Comparison of ENCODE assay signal across 31 mouse cellular contexts in the genomic region with DNA sequence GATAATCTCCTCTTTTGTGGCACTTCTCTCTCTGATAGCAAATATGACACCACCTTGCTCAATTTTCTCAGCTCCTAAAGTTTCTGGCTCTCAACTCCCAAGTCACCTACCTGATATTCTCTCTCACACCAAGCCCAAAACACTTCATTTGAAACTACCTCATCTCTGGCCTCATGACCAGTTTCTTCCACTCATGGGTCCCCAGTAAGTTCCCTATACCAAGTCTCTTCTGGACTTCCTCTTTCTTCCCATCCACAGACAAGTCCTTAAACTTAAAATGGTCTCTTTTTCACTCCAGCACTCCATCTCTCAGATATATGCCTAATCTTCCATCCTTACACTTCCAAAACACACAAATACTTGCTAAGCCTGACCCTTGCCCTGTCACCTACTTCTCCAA. TPM values are rescaled to one million over a fixed set of nuclear protein-coding genes. Genes with fewer than 3 reads are reported as not detected.
DNase-seq lines count a peak whose midpoint lies in the region; ATAC-seq and TF ChIP-seq lines count a peak whose summit lies in the region.
"Had no signal": no experiment of that assay in that cellular context is flagged by ENCODE, and none has a peak within 500 bp of the region (broad histone marks: within the 10 kb centered on the region; RNA-seq: fewer than 3 reads in every experiment).

No protein-coding gene starts in this region.

- H3K9me3 ChIP-seq in CH12.LX (replicated peaks; ENCODE audit: low read length) = no peaks in the 10 kb centered on the region
- H3K9me3 ChIP-seq: embryonic facial prominence, embryonic 10.5 days; embryonic facial prominence, embryonic 13.5 days; forebrain, embryonic 13.5 days; heart, embryonic 10.5 days; heart, embryonic 13.5 days; hindbrain, embryonic 12.5 days; hindbrain, embryonic 15.5 days had no signal

- H3K79me2 ChIP-seq in CH12.LX (replicated peaks; ENCODE audit: control insufficient read depth, extremely low read depth, insufficient read depth, poor library complexity, severe bottlenecking) = no peaks in the 10 kb centered on the region

- no peak overlapping the region for H3K9ac ChIP-seq in CH12.LX (ENCODE audit: insufficient read depth, low read depth)
- H3K9ac ChIP-seq: embryonic facial prominence, embryonic 13.5 days; forebrain, embryonic 13.5 days; heart, embryonic 13.5 days; hindbrain, embryonic 12.5 days; hindbrain, embryonic 15.5 days had no signal

- no peak for TF ChIP-seq CTCF in CH12.LX (conservative IDR thresholded peaks at IDR 0.05 in 1 of 2, IDR thresholded peaks at IDR 0.05 in 1 of 2; ENCODE audit: low read depth in 2 of 2, low read length in 2 of 2)
- TF ChIP-seq CTCF in layer of hippocampus, adult 2 months (conservative IDR thresholded peaks at IDR 0.05) = no peak

- TF ChIP-seq EP300 in CH12.LX (IDR thresholded peaks at IDR 0.05; ENCODE audit: low read length) = peak; percentile 82

- in situ Hi-C loops in CH12.LX (cut with MboI; ENCODE audit: low pct_ligation_motif_present, low pct_unique_long_range_greater_than_20kb, low sequenced_read_pairs) = no loop called here

- dilution Hi-C loops in CH12.LX (cut with MboI; ENCODE audit: extremely low pct_ligation_motif_present, extremely low pct_unique_long_range_greater_than_20kb, low sequenced_read_pairs) = no loop called here

- no peak for TF ChIP-seq POLR2A in CH12.LX (IDR thresholded peaks at IDR 0.05; ENCODE audit: low read depth, low read length)

- DNase-seq in CH12.LX (ENCODE audit: extremely low read depth) = peak; percentile 48
- DNase-seq in layer of hippocampus, adult 2 months (ENCODE audit: low spot score in 2 of 2) = no peak
- DNase-seq in spleen, postnatal 10 days (ENCODE audit: low spot score in 2 of 2) = no peak
- no peak for DNase-seq in adrenal gland, postnatal 25 days
- DNase-seq: adrenal gland, adult 2 months; adrenal gland, postnatal 14 days; cerebellum, adult 18-20 months; cerebellum, adult 9-11 months; cerebellum, postnatal 25 days; embryo, embryonic 11 days; gastrocnemius, adult 2 months; gastrocnemius, postnatal 25 days; heart, adult 2 months; heart, postnatal 14 days; heart, postnatal 4 days had no signal

- peaks cover 0 to 8% of the 10 kb centered on the region in 2 experiments; a peak in 2 of 4 replicates for H3K4me1 ChIP-seq in CH12.LX (ENCODE audit: control insufficient read depth in 1 of 2, insufficient read depth in 2 of 2)
- H3K4me1 ChIP-seq: embryonic facial prominence, embryonic 10.5 days; embryonic facial prominence, embryonic 13.5 days; forebrain, embryonic 13.5 days; heart, embryonic 10.5 days; heart, embryonic 13.5 days; hindbrain, embryonic 12.5 days; hindbrain, embryonic 15.5 days had no signal

- no peak for TF ChIP-seq RAD21 in CH12.LX (IDR thresholded peaks at IDR 0.05; ENCODE audit: low read depth, low read length)

- H3K36me3 ChIP-seq in CH12.LX (replicated peaks in 1 of 2; ENCODE audit: control insufficient read depth in 1 of 2, insufficient read depth in 1 of 2, low read length in 1 of 2) = no peaks in the 10 kb centered on the region
- H3K36me3 ChIP-seq: embryonic facial prominence, embryonic 10.5 days; embryonic facial prominence, embryonic 13.5 days; G1E; heart, embryonic 10.5 days; heart, embryonic 13.5 days; hindbrain, embryonic 12.5 days; hindbrain, embryonic 15.5 days had no signal

- H3K27ac ChIP-seq in CH12.LX (ENCODE audit: insufficient read depth, low read depth) = no peak overlapping the region
- H3K27ac ChIP-seq in layer of hippocampus, adult 2 months = no peak overlapping the region
- H3K27ac ChIP-seq: embryonic facial prominence, embryonic 10.5 days; embryonic facial prominence, embryonic 13.5 days; forebrain, embryonic 13.5 days; gastrocnemius, adult 2 months; heart, adult 2 months; heart, embryonic 10.5 days; heart, embryonic 13.5 days; hindbrain, embryonic 12.5 days; hindbrain, embryonic 15.5 days had no signal

- H3K4me3 ChIP-seq in CH12.LX (replicated peaks in 1 of 3; ENCODE audit: low read depth in 2 of 3, low read length in 2 of 3, poor library complexity in 1 of 3) = no peak overlapping the region
- no peak overlapping the region for H3K4me3 ChIP-seq in layer of hippocampus, adult 2 months
- H3K4me3 ChIP-seq: embryonic facial prominence, embryonic 10.5 days; embryonic facial prominence, embryonic 13.5 days; erythroblast, embryonic 14.5 days; forebrain, embryonic 13.5 days; gastrocnemius, adult 2 months; heart, adult 2 months; heart, embryonic 10.5 days; heart, embryonic 13.5 days; hindbrain, embryonic 12.5 days; hindbrain, embryonic 15.5 days had no signal

- no peaks in the 10 kb centered on the region for H3K27me3 ChIP-seq in CH12.LX (replicated peaks)
- H3K27me3 ChIP-seq: embryonic facial prominence, embryonic 13.5 days; forebrain, embryonic 13.5 days; heart, embryonic 13.5 days; hindbrain, embryonic 12.5 days; hindbrain, embryonic 15.5 days had no signal

- peak; percentile 89 for ATAC-seq in common myeloid progenitor, adult 5-6 weeks (replicated peaks; ENCODE audit: low read depth, poor library complexity, severe bottlenecking)
- ATAC-seq in megakaryocyte, adult 5-6 weeks (ENCODE audit: poor library complexity, severe bottlenecking) = peak; percentile 99
- peak; percentile 87 for ATAC-seq in neutrophil, adult 5-6 weeks (ENCODE audit: extremely low read depth, insufficient number of reproducible peaks, low FRiP score, poor library complexity, severe bottlenecking)
- ATAC-seq: forebrain, embryonic 13.5 days; forebrain, embryonic 16.5 days; intestine, postnatal 0 days had no signal

- no peak overlapping the region for H3K4me2 ChIP-seq in CH12.LX (ENCODE audit: insufficient read depth, low read depth, poor library complexity, severe bottlenecking)
- H3K4me2 ChIP-seq: embryonic facial prominence, embryonic 13.5 days; forebrain, embryonic 13.5 days; heart, embryonic 13.5 days; hindbrain, embryonic 12.5 days; hindbrain, embryonic 15.5 days had no signal

TF ChIP-seq in CH12.LX, 34 proteins besides CTCF, POLR2A, EP300 and RAD21:
- TF ChIP-seq NELFE (IDR thresholded peaks at IDR 0.05; ENCODE audit: low read depth, low read length) (no peak), JUN (IDR thresholded peaks at IDR 0.05; ENCODE audit: insufficient read depth, low read depth, low read length) (peak; percentile 67), JUND (conservative IDR thresholded peaks at IDR 0.05; ENCODE audit: low read depth, low read length) (peak; percentile 71)

RNA-seq across cellular contexts. Expression of gene Klrb1f, which starts 12.3 kb away (rescaled TPM):
- total RNA-seq in CH12.LX (2012; rRNA removed) (0.38 and 0.68 TPM in 2 replicates), CH12.LX (2014; rRNA removed) (0.21 and 0.38 TPM in 2 replicates)
- 0.23 and 0.25 TPM in 2 replicates for polyA plus RNA-seq in CH12.LX (2012; ENCODE audit: insufficient read length, low read depth)
- 11.3 and 20.6 TPM in 2 replicates for total RNA-seq in common myeloid progenitor, adult 5-6 weeks (2017)
- total RNA-seq in megakaryocyte, adult 5-6 weeks (2015) = 104 and 108 TPM in 2 replicates
- 132 and 137 TPM in 2 replicates for total RNA-seq in megakaryocyte, adult 5-6 weeks (2017)
- 0.86 and 1.2 TPM in 2 replicates for total RNA-seq in neutrophil, adult 5-6 weeks (2017)
- not detected for total RNA-seq in layer of hippocampus, adult 2 months (2021)
- total RNA-seq in adrenal gland, postnatal 25 days (2021) = not detected in 2 replicates
- total RNA-seq: adrenal gland, postnatal 14 days; G1E; gastrocnemius, adult 2 months; gastrocnemius, postnatal 25 days; heart, adult 2 months; heart, postnatal 4 days had no signal
- polyA plus RNA-seq: adrenal gland, adult 2 months; cortical plate, adult 2 months; embryonic facial prominence, embryonic 10.5 days; erythroblast, embryonic 14.5 days; forebrain, embryonic 13.5 days; G1E; heart, embryonic 10.5 days; heart, embryonic 13.5 days had no signal

RNA-seq across cellular contexts. Expression of gene Clec2e, which starts 42.7 kb away (rescaled TPM):
- not detected in 2 replicates for total RNA-seq in CH12.LX (2012; rRNA removed)
- total RNA-seq in CH12.LX (2014; rRNA removed) = not detected in 2 replicates
- polyA plus RNA-seq in CH12.LX (2012; ENCODE audit: insufficient read length, low read depth) = not detected in 2 replicates
- total RNA-seq in common myeloid progenitor, adult 5-6 weeks (2017) = not detected in 2 replicates
- not detected in 2 replicates for total RNA-seq in megakaryocyte, adult 5-6 weeks (2015)
- total RNA-seq in megakaryocyte, adult 5-6 weeks (2017) = 0.29 TPM in 1 of 2 replicates, not detected in the other
- total RNA-seq in neutrophil, adult 5-6 weeks (2017) = 0.23 and 0.25 TPM in 2 replicates
- total RNA-seq in layer of hippocampus, adult 2 months (2021) = not detected
- total RNA-seq in adrenal gland, postnatal 25 days (2021) = not detected in 2 replicates
- total RNA-seq: adrenal gland, adult 2 months; adrenal gland, postnatal 14 days; G1E; heart, postnatal 4 days had no signal
- polyA plus RNA-seq: adrenal gland, adult 2 months; brain, embryonic 14.5 days; cortical plate, adult 2 months; embryonic facial prominence, embryonic 10.5 days; embryonic facial prominence, embryonic 13.5 days; erythroblast, embryonic 14.5 days; forebrain, embryonic 13.5 days; forebrain, embryonic 16.5 days; G1E; heart, embryonic 10.5 days; heart, embryonic 13.5 days; hindbrain, embryonic 12.5 days; hindbrain, embryonic 15.5 days had no signal
